Mouse (Mus musculus) right cerebral cortex, postnatal 36 days (tissue): ENCODE data around the gene Itgb8.
A peak's percentile ranks its signal among the peaks of the same experiment; 100 is the strongest.

Experiments
- DNase-seq, 2 experiments: peaks; one replicate each; pipeline ENCODE4 v3.0.0; 2022; ENCODE audit warnings: low spot score in 2 of 2, mixed read lengths in 1 of 2

Gene Itgb8

GRCm38 (mm10) chr12:119209384-119210072 lies 29.1 kb downstream of the Itgb8 start:
- DNase-seq = peak; percentile 20 to 75

GRCm38 (mm10) chr12:119207464-119207801 lies 31.2 kb downstream of the Itgb8 start:
- no peak for DNase-seq

GRCm38 (mm10) chr12:119206711-119207463 lies 31.7 kb downstream of the Itgb8 start:
- peak; percentile 31 to 59 for DNase-seq

GRCm38 (mm10) chr12:119204411-119204810 lies 34.2 kb downstream of the Itgb8 start:
- DNase-seq = no peak

- DNase-seq = no peak
These were observed 35.8 kb downstream of the Itgb8 start for GRCm38 (mm10) chr12:119202766-119203165.

- DNase-seq = no peak
These were observed 43.5 kb downstream of the Itgb8 start for GRCm38 (mm10) chr12:119195145-119195544.

GRCm38 (mm10) chr12:119189814-119190213 lies 48.8 kb downstream of the Itgb8 start:
- no peak for DNase-seq

- DNase-seq = no peak
These were observed 53.2 kb downstream of the Itgb8 start for GRCm38 (mm10) chr12:119185441-119185840.

- no peak for DNase-seq
These were observed 56.2 kb downstream of the Itgb8 start for GRCm38 (mm10) chr12:119182215-119182924.

- DNase-seq = no peak
These were observed 62.6 kb downstream of the Itgb8 start for GRCm38 (mm10) chr12:119176017-119176416.

GRCm38 (mm10) chr12:119169828-119170539 lies 68.6 kb downstream of the Itgb8 start:
- no peak for DNase-seq

GRCm38 (mm10) chr12:119169143-119169542 lies 69.5 kb downstream of the Itgb8 start:
- DNase-seq = no peak

GRCm38 (mm10) chr12:119165115-119165514 lies 73.5 kb downstream of the Itgb8 start:
- no peak for DNase-seq

- DNase-seq = no peak
These were observed 73.9 kb downstream of the Itgb8 start for GRCm38 (mm10) chr12:119164672-119165071.

- peak in 1 of 2 experiments; percentile 4 for DNase-seq
These were observed 74.4 kb downstream of the Itgb8 start for GRCm38 (mm10) chr12:119164176-119164575.

GRCm38 (mm10) chr12:119160786-119161185 lies 77.8 kb downstream of the Itgb8 start:
- no peak for DNase-seq

- no peak for DNase-seq
These were observed 79.2 kb downstream of the Itgb8 start for GRCm38 (mm10) chr12:119159254-119159933.

- DNase-seq = no peak
These were observed 80.9 kb downstream of the Itgb8 start for GRCm38 (mm10) chr12:119157686-119158085.

GRCm38 (mm10) chr12:119157068-119157467 lies 81.5 kb downstream of the Itgb8 start:
- DNase-seq = no peak

- no peak for DNase-seq
These were observed 83.0 kb downstream of the Itgb8 start for GRCm38 (mm10) chr12:119155566-119155965.

- no peak for DNase-seq
These were observed 87.6 kb downstream of the Itgb8 start for GRCm38 (mm10) chr12:119150956-119151355.
